Mouse (Mus musculus) adrenal gland, postnatal 0 days (tissue): ENCODE results near the gene 4833439L19Rik. TPM values are rescaled to one million over a fixed set of nuclear protein-coding genes. Genes with fewer than 3 reads are reported as not detected.

Experiments
- microRNA-seq: library from miRNA; unstranded; fragments of <30 nt; microRNA quantifications from one replicate; pipeline ENCODE4, GENCODE M21; 2016; ENCODE audit warnings: borderline replicate concordance; ENCODE audit not compliant: insufficient number of aligned reads
- polyA plus RNA-seq: library from polyadenylated mRNA; unstranded; fragments of >200 nt; fragmentation: Nextera tagmentation; extraction: Ambion mirVana; gene quantifications from 2 replicates; pipeline ENCODE4 v1.2.1, GENCODE M21; 2015

Gene 4833439L19Rik
- polyA plus RNA-seq: 80.9 and 116 TPM in 2 replicates

GRCm38 (mm10) chr13:54565201-54565581, at the start of gene 4833439L19Rik:
TSS of gene 4833439L19Rik (minus strand) at chr13:54565435.

GRCm38 (mm10) chr13:54610972-54611754, 45.9 kb upstream of the 4833439L19Rik start, which contains the start of gene Cltb:
TSS of gene Cltb (minus strand) at chr13:54611344.

GRCm38 (mm10) chr13:54589996-54590951, 25.0 kb upstream of the 4833439L19Rik start, which contains the start of the genes Nop16 and Higd2a:
TSS of gene Nop16 (minus strand) at chr13:54590090.
TSS of gene Higd2a (plus strand) at chr13:54590207.

DNA sequence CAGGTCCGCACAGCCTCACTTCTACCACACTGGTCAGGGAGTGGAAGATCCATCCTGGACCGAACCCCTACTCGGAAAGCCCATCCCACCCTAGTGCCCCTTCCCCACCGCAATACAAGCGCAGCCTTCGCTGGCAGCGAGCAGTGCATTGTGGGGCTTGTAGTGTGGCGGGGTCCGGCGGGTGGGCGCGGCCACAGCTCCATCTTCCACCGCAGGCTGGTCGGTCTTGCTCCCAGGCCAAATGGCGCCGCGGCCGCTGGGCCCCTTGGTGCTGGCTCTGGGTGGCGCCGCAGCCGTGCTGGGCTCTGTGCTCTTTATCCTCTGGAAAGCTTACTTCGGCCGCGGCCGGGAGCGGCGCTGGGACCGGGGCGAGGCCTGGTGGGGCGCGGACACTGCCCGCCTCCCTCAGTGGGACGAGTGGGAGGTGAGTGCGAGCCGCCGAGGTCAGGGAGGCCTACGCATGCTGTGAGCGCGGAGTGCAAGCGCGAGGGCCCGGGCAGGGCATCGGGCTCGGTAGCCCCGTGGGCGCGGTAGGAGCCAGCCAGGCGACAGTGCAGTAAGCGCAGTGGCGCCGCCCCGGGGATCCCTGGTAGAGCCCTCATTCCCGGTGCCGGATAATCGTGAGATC, 9.7 kb upstream of the 4833439L19Rik start, which contains the start of gene Arl10:
TSS of gene Arl10 (plus strand) at position 162 of the 628 bp plus-strand sequence.

DNA sequence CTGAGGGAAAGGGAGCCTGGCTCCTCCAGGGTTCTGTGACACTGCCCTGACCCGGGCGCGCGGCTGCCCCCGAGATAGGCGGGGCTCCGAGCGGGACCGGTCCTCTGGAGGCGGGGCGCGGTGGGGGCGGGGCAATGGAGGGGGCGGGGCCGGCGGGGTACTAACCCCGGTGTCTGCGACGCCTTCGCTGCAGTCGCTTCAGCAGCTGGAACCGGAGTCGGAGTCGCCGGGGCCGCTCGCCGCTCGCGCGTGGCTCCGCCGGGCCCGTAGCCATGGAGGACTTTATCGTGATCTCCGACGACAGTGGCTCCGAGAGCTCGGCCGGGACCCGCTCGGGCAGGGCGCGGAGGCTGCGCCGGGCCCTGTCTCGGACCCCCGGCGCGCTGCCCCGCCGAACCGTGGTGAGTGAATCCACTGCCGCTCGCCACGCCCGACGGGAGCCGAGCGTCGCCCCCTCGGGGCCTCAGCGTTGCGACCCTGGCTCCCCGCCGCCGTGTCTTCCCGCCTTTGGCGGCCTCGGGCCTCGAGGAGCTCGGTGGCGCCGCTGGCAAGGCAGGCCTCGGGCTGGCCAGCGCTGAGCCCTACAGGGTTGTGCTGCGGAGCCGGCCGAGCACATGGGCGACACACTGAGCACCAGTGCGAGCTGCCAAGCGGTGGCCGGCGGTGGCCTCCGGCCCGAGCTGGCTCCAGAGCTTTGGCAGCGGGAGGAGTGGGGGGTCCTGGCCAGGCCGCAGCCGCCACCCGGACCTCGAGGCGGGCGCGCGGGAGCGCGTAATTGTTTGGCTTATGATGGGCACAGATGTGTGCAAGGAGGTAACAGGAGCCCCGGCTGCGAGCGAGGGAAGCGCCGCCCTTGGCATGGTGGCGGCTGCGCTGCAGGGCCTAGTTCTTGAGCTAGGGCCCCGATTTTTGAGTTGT, 61.4 kb downstream of the 4833439L19Rik start, which contains the start of gene Simc1:
TSS of gene Simc1 (plus strand) at position 176 of the 918 bp plus-strand sequence.

Small RNA genes lying within 50 kb of the gene (microRNA-seq; reads per million reads assigned to microRNA genes)
- gene Gm24195: not detected

Other genes starting within 250 kb of the 4833439L19Rik start
- 6.5 and 6.6 TPM in 2 replicates for gene Cplx2, start 194.1 kb downstream of the 4833439L19Rik start, polyA plus RNA-seq
- 68.0 and 98.2 TPM in 2 replicates for gene Thoc3, start 96.6 kb downstream of the 4833439L19Rik start, polyA plus RNA-seq
- gene Simc1, start 61.7 kb downstream of the 4833439L19Rik start, polyA plus RNA-seq: 6.0 and 7.1 TPM in 2 replicates
- 25.8 and 34.1 TPM in 2 replicates for gene Arl10, start 9.6 kb upstream of the 4833439L19Rik start, polyA plus RNA-seq
- 60.6 and 70.1 TPM in 2 replicates for gene Nop16, start 24.7 kb upstream of the 4833439L19Rik start, polyA plus RNA-seq
- gene Higd2a, start 24.8 kb upstream of the 4833439L19Rik start, polyA plus RNA-seq: 233 and 359 TPM in 2 replicates
- gene Cltb, start 45.9 kb upstream of the 4833439L19Rik start, polyA plus RNA-seq: 63.4 and 81.3 TPM in 2 replicates
- 51.6 and 68.5 TPM in 2 replicates for gene Faf2, start 56.3 kb upstream of the 4833439L19Rik start, polyA plus RNA-seq
- gene Rnf44, start 128.5 kb upstream of the 4833439L19Rik start, polyA plus RNA-seq: 53.9 and 65.9 TPM in 2 replicates
- 0.30 and 1.0 TPM in 2 replicates for gene Cdhr2, start 136.0 kb upstream of the 4833439L19Rik start, polyA plus RNA-seq
- gene Gprin1, start 184.4 kb upstream of the 4833439L19Rik start, polyA plus RNA-seq: 2.5 and 5.9 TPM in 2 replicates
- gene Sncb, start 201.2 kb upstream of the 4833439L19Rik start, polyA plus RNA-seq: 1.0 and 4.8 TPM in 2 replicates
- not detected in 2 replicates for gene Eif4e1b, start 218.6 kb upstream of the 4833439L19Rik start, polyA plus RNA-seq
- gene Tspan17, start 223.9 kb upstream of the 4833439L19Rik start, polyA plus RNA-seq: 54.9 and 67.6 TPM in 2 replicates